Mouse (Mus musculus) cortical plate, adult 2 months (tissue): ENCODE results near the gene D11Wsu47e.

Source experiments
- CTCF ChIP-seq: fragments of 200-500 bp; IDR thresholded peaks from 2 replicates; pipeline ENCODE4 v1.5.1; 2011; ENCODE audit warnings: mild to moderate bottlenecking, control low read depth, low read length; ENCODE audit not compliant: insufficient read depth; ENCODE audit errors: extremely low read depth
- POLR2A ChIP-seq: fragments of 200-500 bp; IDR thresholded peaks from 2 replicates; pipeline ENCODE4 v1.6.1; 2011; ENCODE audit warnings: mild to moderate bottlenecking, low read length, control low read depth; ENCODE audit not compliant: insufficient read depth; ENCODE audit errors: extremely low read depth

DNA sequence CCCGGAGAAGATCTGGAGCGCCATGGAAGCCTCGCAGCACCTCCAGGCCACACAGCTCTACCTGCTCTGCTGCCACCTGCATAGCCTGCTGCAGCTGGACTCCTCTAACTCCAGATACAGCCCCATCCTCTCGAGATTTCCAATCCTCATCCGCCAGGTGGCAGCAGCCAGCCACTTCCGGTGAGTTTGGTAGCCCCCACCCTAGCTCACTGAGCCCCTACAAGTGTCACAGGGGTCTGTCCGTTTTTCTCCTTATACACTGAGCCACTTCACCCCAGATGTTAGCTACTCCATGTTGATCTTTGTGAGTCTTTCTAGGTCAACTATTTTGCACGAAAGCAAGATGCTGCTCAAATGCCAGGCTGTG lies 32.3 kb upstream of the D11Wsu47e start:
- TF ChIP-seq POLR2A (no peak), CTCF (peak; percentile 57)
